Mouse (Mus musculus) spleen, adult 2 months (tissue): Measurements from ENCODE around the gene Rnf157.

ENCODE experiments used
- CTCF ChIP-seq: fragments of 200-500 bp; IDR thresholded peaks from 2 replicates; pipeline ENCODE4 v1.5.1; 2011; ENCODE audit warnings: mild to moderate bottlenecking, inconsistent platforms; ENCODE audit not compliant: insufficient read depth, insufficient read length, insufficient replicate concordance; ENCODE audit errors: extremely low read depth
- POLR2A ChIP-seq: fragments of 200-500 bp; IDR thresholded peaks from 2 replicates; pipeline ENCODE4 v1.6.1; 2011; ENCODE audit warnings: low read depth, low read length, inconsistent platforms

- no peak for TF ChIP-seq CTCF
- TF ChIP-seq POLR2A = no peak
These were observed 6.6 kb downstream of the Rnf157 start for GRCm38 (mm10) chr11:116406231-116406728.
